Mouse (Mus musculus): ENCODE measurements around the gene BC067074.
"Not testable (repeated sequence)": the region's sequence is repeated elsewhere in the genome, so short reads cannot be mapped to it uniquely, and the experiment has no call there.

The BC067074 gene

DNA sequence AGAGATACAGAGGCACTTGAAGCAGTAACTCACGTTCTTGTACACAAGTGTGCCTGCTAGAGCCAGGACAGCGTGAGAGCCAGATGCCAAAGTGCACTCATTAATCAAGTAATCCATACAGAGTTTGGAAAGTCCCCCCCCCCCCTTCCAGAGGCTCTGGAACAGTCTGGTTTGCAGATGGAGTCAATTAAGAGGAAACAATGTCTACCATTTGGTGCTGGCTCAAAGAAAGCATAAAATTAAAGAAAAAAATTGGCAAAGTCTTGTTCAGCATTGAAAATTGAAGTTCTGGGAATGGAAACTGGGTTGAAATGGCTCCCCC is 81.1 kb downstream of the BC067074 start:
- DNase-seq (ENCODE audit: low spot score in 2 of 2): no peak

DNA sequence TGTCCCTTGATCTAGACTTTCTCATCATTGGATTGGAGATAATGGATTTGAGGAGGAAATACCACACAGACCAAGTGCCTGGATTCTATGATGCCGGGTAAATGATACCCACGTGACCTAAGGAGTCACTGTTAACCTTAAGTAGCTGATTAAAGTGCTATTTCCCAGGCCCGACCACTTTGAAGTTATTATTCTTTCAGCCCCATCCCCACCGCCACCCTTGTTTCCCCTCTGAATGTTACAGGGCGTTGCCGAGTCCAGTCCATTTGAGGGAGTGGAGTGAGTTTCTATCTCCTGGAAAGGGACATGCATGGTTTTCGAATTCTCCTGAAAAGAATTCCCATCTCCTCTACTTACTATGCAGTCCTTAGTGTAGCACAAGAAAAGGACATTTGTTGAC is 84.7 kb downstream of the BC067074 start:
- no peak for DNase-seq (ENCODE audit: low spot score in 2 of 2)

DNA sequence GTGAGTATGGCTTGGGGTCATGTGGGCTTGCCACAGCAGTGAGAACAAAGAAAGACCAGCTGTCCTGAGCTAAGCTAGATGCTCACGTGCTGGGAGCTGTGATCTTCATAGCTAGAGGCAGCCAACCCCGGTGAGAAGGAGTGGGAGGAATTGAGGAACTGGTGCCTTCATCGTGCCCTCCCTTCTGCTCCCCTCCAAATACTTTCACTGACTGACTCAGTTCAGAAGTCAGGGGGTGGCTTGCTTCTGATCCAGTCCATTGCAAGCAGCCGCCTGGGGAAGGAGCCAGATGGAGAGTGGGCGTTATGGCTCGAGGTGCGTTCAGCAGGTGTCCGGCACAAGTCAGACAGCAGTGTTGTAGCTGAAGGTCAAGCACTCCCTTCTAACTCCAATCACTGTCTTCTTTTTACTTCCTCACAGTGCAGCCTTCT is 86.0 kb downstream of the BC067074 start:
- DNase-seq (ENCODE audit: low spot score in 2 of 2): peak in 1 of 2 experiments; percentile 37

DNA sequence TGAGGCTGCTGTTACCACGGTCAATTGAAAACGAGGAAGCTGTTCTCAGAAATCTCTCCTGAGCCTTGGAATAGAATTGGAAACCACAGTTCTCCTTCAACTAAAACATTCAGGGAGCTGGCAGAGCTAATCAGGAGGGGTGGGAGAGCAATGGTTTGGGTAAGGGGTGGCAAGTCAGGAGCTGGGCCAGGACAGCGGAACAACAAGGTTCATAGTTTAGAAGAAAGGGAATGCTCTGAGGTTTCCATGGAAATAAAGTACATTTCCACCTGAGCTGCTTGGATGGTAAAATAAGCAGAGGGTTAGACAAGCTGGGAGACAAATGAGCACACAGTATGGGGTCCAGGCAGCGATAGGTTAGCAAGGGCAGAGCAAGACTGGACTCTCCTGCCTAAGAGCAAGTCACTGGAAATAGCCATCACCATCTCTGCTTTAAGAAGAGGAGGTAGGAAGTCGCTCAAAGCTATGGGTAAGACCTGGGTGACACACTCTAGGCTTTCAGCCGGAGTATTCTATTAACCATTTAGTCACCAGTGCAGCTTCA is 86.9 kb downstream of the BC067074 start:
- DNase-seq (ENCODE audit: low spot score in 2 of 2): no peak

DNA sequence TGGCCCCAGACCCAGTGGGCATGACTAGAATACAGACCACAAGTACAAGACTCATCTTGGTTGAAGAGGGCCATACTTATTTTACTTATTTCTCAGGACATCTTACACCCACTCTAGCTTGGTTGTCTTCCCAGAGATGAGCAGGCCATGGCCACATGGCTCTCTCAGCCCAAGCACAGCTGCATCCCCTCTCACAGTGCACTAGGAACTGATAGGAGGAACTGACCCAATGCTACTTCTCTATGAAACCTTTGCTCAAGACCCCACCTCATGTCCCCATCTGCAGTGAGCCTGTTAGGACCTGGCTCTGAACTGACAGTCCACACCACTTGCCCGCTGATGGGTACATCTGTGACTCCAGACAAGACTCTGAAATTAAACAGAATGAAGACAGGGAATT is 88.8 kb downstream of the BC067074 start:
- peak in 1 of 2 experiments; percentile 8 for DNase-seq (ENCODE audit: low spot score in 2 of 2)

DNA sequence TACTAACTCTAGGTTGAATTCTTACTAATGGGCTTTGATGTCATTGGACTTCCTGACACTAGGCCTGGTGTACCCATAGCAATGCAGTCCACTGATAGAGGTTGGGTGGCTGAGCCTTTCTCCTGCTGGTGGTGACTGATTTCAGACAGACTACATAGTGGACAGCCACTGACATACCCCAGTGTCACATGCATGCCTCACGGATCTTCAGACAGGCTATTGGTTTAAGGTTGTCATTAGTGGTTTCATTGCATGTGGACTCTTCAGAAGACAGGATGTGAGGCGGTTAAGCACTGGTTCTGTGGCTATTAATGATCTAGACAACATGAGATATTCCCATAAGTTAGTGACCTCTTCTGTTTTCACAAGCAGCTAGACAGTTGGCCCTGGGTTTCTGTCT is 89.2 kb downstream of the BC067074 start:
- DNase-seq (ENCODE audit: low spot score in 2 of 2): peak; percentile 42 to 64

DNA sequence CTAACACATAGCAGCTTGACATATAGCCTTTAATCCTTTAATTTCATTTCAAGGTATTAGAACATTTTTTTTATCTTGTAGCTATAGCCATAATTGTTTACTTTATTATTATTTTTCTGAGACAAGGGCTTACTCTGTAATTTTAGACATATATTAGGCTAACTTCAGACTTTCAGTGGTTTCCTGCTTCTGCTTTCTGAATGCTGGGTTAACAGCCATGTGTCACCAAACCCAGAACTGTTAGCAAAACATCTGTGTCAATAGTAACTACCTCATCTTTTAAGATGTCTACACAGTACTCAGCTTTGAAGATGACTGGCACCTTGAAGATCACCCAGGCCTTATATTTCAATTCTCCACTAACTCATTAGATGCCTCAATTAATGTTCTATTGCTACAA is 89.8 kb downstream of the BC067074 start:
- not testable (repeated sequence) for DNase-seq (ENCODE audit: low spot score in 2 of 2)

DNA sequence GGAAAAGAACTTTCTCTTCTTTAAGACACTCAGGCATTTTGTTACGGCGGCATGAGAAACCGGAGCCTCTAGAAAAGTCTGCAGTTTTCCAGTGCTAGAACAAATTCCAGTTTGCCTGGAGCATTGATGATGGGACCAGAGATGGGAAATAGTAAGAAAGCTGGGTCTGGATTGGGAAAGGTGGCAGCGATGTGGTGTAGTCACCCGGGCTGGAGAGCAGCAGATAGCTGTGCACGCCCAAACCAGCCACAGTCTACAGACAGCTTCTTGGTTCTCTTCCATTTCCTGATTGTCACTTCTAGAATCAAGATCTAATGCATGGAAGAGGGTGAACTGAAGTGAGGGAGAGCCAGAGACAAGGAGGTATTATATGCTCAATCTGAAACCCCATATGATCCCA is 100.4 kb downstream of the BC067074 start:
- no peak for DNase-seq (ENCODE audit: low spot score in 2 of 2)

DNA sequence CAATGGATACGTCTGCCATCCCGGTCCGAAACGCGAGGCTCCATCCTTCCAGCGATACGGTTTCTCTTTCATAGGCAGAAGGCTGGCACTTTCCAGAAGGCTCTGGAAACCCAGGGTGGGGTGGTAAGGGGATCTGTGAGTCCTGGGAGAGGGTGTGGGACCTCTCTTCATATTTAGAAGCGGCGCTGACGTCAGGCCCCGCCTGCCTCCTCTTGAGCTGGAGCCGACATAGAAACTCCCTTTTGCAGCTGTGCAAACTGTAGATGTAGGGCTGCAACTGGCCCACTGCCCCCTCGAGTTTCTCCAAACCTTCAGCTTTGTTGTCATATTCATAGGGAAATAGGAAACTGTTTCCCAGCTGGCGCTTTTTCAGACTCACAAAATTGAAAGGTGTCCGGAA is 101.6 kb downstream of the BC067074 start:
- DNase-seq (ENCODE audit: low spot score in 2 of 2): no peak

DNA sequence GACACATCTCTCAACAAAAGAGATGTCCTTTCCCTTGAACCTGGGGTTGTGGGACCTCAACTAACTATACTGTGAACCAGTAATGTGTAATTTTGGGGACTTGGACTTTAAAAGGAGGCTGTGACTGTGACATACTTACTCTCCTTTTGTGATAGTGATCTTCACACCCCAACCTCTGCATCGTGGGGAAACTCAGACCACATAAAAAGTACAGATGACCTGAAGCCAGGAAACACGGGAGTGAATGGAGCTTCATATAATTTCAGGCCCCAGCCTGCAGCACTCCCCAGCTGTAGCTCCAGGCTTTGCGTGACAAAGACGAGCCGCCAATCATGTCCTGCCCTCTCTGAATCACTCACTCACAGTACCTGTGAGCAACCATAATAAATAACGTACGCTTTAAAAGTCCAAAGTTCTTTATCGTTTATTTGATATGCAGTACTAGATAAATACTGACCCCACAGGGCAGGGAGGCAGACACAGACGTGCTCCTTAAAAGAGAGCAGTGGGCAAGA is 104.1 kb downstream of the BC067074 start:
- DNase-seq (ENCODE audit: low spot score in 2 of 2): peak; percentile 54 to 79

DNA sequence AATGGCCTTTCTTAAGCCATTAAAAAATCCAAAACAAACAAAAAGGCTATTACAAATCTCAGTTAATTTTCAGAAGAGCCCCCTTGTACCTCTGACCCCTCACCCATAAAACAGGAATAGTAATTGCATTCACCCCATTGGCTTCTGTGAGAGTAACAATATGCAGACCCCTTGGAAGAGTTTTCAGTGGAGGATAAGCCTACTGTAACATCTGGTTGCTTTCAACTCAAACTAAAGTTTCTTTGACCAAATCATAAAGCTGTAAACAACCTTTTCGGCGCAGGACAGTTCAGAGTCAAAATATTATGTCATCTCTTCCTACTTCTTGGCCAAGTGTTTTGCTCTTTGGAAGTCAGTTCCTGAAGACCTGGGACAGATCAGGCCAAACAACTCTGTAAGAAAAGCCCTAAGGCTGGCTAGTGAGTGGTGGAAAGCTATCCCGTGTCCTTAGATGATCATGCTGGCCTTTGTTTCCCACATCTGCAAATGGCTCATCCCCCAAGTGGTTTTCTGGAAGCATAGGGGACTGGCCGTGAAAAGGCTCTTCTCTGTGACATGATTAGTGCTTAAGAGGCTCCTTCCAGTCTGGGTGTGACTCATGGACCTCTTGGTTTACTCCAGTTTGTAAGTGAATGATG is 108.5 kb downstream of the BC067074 start:
- DNase-seq (ENCODE audit: low spot score in 2 of 2): no peak

DNA sequence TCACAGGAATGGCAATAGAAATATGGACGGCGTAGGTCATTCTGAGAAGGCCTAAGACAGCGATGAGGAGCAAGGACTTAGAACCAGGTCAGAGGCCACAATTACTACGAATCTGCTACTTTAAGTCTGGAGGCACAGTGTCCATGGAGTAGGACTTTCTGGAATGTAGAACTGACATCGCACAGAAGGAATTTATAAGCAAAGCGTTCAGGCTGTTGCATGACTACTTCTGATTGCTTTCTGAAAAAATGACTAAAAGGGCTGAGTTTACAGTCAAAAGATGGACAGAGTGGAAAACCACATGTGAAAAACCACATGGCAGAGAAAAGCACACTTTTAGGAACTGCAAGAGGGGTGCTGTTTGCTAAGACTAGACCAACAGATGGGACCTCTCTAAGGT is 110.7 kb downstream of the BC067074 start:
- DNase-seq (ENCODE audit: low spot score in 2 of 2): peak in 1 of 2 experiments; percentile 15

DNA sequence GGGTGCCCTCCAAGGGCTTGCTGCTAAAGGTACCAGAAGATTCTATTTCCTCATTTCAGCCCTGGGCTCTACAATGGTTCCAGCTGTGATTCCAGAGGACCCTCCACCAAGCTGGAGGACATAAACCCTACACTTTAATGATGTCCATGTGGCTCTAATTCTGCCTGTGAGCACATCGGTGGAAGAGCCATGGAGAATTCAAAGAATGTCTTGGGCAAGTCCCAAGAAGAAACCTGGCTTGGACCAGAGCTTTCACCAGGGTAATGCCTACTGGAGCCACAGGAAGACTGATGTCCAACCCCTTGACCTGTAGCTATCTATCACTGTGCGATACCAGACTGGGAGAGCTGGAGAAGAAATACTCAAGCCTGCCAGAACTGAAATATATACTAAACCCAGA is 111.2 kb downstream of the BC067074 start:
- DNase-seq (ENCODE audit: low spot score in 2 of 2): no peak

DNA sequence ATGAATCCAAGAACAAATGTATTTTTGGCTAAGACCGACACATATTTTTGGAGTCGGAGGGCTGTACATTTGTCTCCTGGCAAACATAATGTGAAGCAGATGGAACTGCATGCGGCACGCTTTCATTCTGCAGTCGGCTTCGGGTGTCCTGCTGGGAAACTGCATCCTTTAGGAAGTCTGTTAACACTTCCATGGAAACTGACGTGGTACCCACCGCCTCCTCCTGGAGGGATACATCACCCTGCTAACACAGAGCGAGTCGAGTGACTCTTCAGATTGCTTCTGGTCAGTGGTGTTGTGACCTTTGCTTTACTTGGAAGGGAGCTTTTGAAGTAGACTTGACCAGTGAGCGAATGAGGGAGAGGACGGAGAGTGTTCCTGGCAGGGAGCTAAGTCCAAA is 117.0 kb downstream of the BC067074 start:
- DNase-seq (ENCODE audit: low spot score in 2 of 2): no peak

DNA sequence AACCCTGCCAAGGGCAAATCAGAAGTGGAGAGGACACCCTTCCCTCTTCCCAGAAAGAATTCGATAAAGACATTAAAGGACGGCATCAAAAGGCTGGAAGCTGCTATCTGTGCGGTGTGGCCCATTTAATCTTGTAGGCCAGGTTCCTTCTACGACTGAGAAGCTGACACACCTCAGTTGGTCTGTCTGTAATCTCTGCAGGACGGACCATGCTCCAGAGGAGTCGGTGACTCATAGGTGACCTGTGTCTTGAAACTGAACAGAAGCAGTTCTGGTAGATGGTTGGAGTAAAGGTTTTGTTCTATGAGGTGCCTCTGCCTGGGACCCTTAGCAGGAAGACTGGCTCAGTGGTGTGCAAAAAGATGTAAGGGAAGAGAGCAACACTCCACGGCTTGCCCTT is 122.6 kb downstream of the BC067074 start:
- DNase-seq (ENCODE audit: low spot score in 2 of 2): no peak

DNA sequence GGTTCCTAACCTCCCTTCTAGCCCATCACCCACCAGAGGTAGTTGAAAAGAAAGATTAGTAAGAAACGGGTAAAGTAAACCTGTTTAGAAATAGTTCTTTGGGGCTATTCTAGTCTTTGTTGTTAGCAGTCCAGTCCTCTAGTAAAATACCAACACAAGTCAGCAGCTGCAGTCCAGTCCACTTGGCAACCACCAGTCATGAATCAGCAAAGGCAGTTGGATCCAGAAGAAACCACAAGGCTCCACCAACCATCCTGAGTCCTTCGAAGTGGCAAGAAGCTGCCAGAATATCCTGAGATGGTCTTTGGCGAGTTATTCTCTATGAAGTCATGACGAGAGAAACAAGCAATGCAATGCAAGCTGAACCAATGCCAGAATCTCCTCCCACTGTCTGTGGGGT is 124.0 kb downstream of the BC067074 start:
- DNase-seq (ENCODE audit: low spot score in 2 of 2): no peak

DNA sequence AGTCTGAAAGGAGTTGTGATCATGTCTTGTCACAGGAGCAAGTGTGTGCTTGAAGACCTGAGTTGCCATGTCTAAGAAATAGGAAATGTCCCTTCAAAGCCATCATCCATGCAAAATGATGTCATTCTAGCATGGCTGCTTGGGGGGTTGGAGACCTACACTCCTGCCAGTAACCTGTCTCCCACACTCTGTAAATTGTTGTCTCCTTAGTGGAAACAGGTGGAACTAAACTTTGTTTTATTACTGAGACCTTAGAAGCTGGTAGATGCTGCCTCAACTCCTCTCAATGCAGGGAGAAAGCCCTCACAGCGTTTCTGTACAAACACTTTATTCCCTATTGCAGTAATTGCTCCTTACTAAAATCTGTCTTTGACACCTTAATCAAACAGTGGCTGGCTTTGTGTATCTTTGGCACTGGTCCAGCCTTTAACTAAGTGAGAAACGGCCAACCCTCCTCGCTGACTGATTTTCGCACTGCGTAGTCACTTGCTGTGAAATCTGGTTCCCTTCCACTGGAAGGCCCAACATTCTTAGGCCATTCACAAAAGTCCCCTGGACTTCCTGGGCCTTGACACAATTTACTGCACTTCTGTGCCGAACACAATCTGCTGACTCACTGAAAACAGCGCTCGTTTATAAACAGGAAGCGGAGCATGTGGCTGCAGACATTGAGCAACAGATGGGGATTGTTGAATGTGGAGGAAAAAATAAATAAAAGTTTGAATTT is 125.0 kb downstream of the BC067074 start:
- peak; percentile 11 to 50 for DNase-seq (ENCODE audit: low spot score in 2 of 2)

DNA sequence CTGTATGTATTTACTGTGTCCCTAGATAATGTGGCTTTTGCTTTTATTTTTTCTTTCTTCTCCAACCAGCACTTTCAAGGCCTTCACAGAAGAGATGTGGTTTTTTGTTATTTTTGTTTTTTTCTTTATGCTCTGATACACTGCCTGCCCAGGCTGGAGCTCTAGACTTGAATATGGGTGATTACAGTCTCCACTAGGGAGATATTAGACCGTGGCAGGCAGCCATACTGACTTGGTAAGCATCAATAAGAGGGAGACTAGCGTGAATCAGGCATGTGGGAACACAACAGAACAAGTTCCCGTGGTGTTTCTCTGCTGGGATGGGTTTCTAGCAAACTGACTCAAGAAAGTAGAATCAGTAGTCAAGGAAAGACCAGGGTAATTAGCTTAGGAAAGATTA is 125.7 kb downstream of the BC067074 start:
- no peak for DNase-seq (ENCODE audit: low spot score in 2 of 2)

DNA sequence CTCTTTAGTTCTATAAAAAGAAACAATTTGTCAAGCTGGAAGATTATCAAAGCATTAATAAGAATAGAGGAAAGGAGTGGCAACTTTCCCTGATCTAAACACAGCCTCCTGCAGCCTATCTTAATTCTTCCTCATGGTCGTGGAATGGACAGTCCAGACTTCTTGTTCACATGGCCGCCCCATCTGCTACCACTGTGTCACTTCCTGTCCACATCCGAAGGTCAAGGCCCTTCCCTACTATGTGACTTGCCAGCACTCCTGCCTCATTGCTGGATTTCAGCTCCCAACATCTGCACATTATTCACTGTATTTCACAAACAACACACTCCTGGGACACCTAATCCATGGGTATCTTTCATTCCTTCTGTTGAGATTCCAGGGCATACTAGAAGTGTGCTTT is 128.5 kb downstream of the BC067074 start:
- no peak for DNase-seq (ENCODE audit: low spot score in 2 of 2)

DNA sequence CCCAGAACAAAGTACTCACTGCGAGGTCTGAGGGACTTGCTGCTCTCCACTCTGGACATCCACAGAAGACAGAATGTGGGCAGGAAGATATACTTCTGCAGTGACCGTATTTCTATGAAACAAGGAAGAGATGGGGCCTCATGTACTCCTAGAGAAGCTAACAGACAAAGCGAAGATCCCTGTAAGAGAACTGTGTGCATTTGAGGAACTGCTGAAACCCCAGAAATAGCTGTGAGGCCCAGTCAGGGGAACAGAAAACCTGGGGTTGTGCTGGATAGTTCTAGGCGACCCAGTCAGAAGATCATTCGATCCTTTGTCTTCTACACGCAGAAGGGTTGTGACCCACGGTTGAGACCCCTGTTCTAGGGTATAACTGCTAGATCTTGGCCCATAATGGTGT is 130.9 kb downstream of the BC067074 start:
- no peak for DNase-seq (ENCODE audit: low spot score in 2 of 2)

DNA sequence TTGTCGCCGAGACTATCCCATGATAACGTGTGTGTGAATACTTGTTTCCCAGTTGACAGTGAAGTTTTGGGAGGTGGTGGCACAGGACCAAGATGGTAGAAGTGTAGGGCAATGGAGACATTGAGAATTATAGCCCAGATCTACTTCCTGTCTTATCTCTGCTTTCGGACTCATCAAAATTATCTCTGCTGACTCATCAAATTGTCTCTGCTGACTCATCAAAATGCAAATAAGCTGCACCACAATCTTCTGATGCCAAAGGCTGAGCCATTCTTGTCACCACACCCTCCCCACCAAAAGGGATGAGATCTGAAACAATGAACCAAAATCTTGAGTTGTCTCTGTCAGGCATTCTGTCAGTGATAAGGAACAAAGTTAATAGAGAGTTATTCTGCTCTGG is 132.9 kb downstream of the BC067074 start:
- no peak for DNase-seq (ENCODE audit: low spot score in 2 of 2)

All from natural killer cell, adult 2 months (primary cell).